Mouse (Mus musculus) liver, embryonic 14.5 days (tissue): ENCODE data around the gene Tex21. TPM values are rescaled to one million over a fixed set of nuclear protein-coding genes. Genes with fewer than 3 reads are reported as not detected.

Experiments
- ATAC-seq: fragments of 200-750 bp; cut with Nextera tagmentation; 2 replicates; pipeline ENCODE4 v1.8.0; 2017; ENCODE audit warnings: moderate number of reproducible peaks, mild to moderate bottlenecking, moderate library complexity; ENCODE audit not compliant: insufficient read depth
- DNase-seq, 3 experiments: peaks; one replicate each; pipeline ENCODE4 v3.0.0-alpha.2; 2012 to 2013; ENCODE audit warnings: low read depth in 3 of 3, low spot score in 3 of 3
- H3K27ac ChIP-seq: fragments of 300-500 bp; sonication (generic); 2 replicates; pipeline ENCODE4 v1.5.1; 2014; ENCODE audit warnings: moderate library complexity, mild to moderate bottlenecking, control low read depth, inconsistent platforms
- H3K27me3 ChIP-seq: fragments of 300-500 bp; sonication (generic); 2 replicates; pipeline ENCODE4 v1.6.1; 2014; ENCODE audit warnings: mild to moderate bottlenecking, low read length, moderate library complexity; ENCODE audit not compliant: control insufficient read depth, insufficient read depth
- H3K36me3 ChIP-seq: fragments of 300-500 bp; sonication (generic); replicated peaks from 2 replicates; pipeline ENCODE4 v1.6.1; 2014; ENCODE audit warnings: low read depth; ENCODE audit not compliant: control insufficient read depth, insufficient read depth
- H3K4me1 ChIP-seq, 2 experiments: fragments of 200-500 bp in 1 of 2; fragments of 300-500 bp in 1 of 2; sonication (generic) in 1 of 2; replicated peaks; 2 replicates each; pipeline ENCODE4 v1.6.1; 2012 to 2014; ENCODE audit warnings: antibody characterized with exemption in 1 of 2, inconsistent platforms in 1 of 2, low read length in 1 of 2; ENCODE audit not compliant: control insufficient read depth in 2 of 2, insufficient read depth in 2 of 2
- H3K4me2 ChIP-seq: fragments of 300-500 bp; sonication (generic); 2 replicates; pipeline ENCODE4 v1.6.1; 2014; ENCODE audit warnings: low read depth, mild to moderate bottlenecking, control low read depth, moderate library complexity
- H3K4me3 ChIP-seq, 2 experiments: fragments of 200-500 bp in 1 of 2; fragments of 300-500 bp in 1 of 2; sonication (generic) in 1 of 2; 2 replicates each; pipeline ENCODE4 v1.5.1; 2012 to 2014; ENCODE audit warnings: low read depth in 2 of 2, low read length in 2 of 2, mild to moderate bottlenecking in 2 of 2, control low read depth in 1 of 2, inconsistent platforms in 1 of 2, moderate library complexity in 1 of 2; ENCODE audit not compliant: insufficient read depth in 1 of 2
- H3K9ac ChIP-seq: fragments of 300-500 bp; sonication (generic); replicated peaks from 2 replicates; pipeline ENCODE4 v1.6.1; 2014; ENCODE audit warnings: mild to moderate bottlenecking, control low read depth, moderate library complexity
- H3K9me3 ChIP-seq: fragments of 300-500 bp; sonication (generic); 2 replicates; pipeline ENCODE4 v1.6.1; 2016; ENCODE audit warnings: low read length, mixed read lengths; ENCODE audit not compliant: control insufficient read depth
- CTCF ChIP-seq: IDR thresholded peaks from 2 replicates; pipeline ENCODE4 v1.5.1; 2016; ENCODE audit warnings: antibody characterized with exemption, low read depth, control low read depth
- EP300 ChIP-seq: IDR thresholded peaks from 2 replicates; pipeline ENCODE4 v1.6.1; 2016; ENCODE audit warnings: antibody characterized with exemption, low read depth
- WGBS: fragments of 180-500 bp; shearing (Covaris S2); extraction: QIAGEN DNeasy Blood & Tissue Kit; methylation state at CpG from one replicate; pipeline ENCODE4 v1.1.7; 2014; ENCODE audit not compliant: insufficient replicate concordance; 5-methylcytosine and 5-hydroxymethylcytosine counted together
- polyA plus RNA-seq, 2 experiments: library from polyadenylated mRNA; depleted of rRNA in 1 of 2; stranded (reverse) in 1 of 2; unstranded in 1 of 2; fragments of >200 nt; fragmentation: Nextera tagmentation in 1 of 2; extraction: Ambion mirVana in 1 of 2; gene quantifications; 2 replicates each; pipeline versions ENCODE4 v1.2.1 to v1.2.3; 2012 to 2014

Tex21 gene
- polyA plus RNA-seq, 2 experiments, result 0.04 TPM; not detected in 1

GRCm38 (mm10) chr12:76280556-76280955 is 34.0 kb upstream of the Tex21 start:
- TF ChIP-seq EP300 (no peak), CTCF (no peak)
- no peak overlapping the region for H3K9ac ChIP-seq
- H3K9me3 ChIP-seq, result no peaks in the 10 kb centered on the region
- DNase-seq, result no peak
- 81% methylated on average over 9 of the region's 9 CpGs for WGBS
- no peak overlapping the region for H3K27ac ChIP-seq
- peaks cover 19% of the 10 kb centered on the region for H3K36me3 ChIP-seq
- no peaks in the 10 kb centered on the region for H3K27me3 ChIP-seq
- H3K4me1 ChIP-seq, result no peaks in the 10 kb centered on the region
- ATAC-seq, result no peak
- no peak overlapping the region for H3K4me3 ChIP-seq
- H3K4me2 ChIP-seq, result no peak overlapping the region

GRCm38 (mm10) chr12:76278209-76278608 is 31.7 kb upstream of the Tex21 start:
- TF ChIP-seq CTCF, result no peak
- no peak for TF ChIP-seq EP300
- 59% methylated on average over 6 of the region's 6 CpGs for WGBS
- no peak overlapping the region for H3K27ac ChIP-seq
- H3K4me1 ChIP-seq, result peaks cover 0 to 6% of the 10 kb centered on the region in 2 experiments; a peak in 1 of 4 replicates
- H3K9ac ChIP-seq, result no peak overlapping the region
- H3K27me3 ChIP-seq, result no peaks in the 10 kb centered on the region
- no peak for ATAC-seq
- no peaks in the 10 kb centered on the region for H3K9me3 ChIP-seq
- no peak for DNase-seq
- peaks cover 9% of the 10 kb centered on the region for H3K36me3 ChIP-seq
- no peak overlapping the region for H3K4me2 ChIP-seq
- no peak overlapping the region for H3K4me3 ChIP-seq

- WGBS, result 73% methylated on average over 10 of the region's 10 CpGs
- Histone ChIP-seq H3K4me1 (peaks cover 0 to 7% of the 10 kb centered on the region in 2 experiments; a peak in 1 of 4 replicates), H3K4me3 (no peak overlapping the region), H3K9ac (no peak overlapping the region), H3K36me3 (peaks cover 3% of the 10 kb centered on the region), H3K4me2 (no peak overlapping the region), H3K9me3 (no peaks in the 10 kb centered on the region), H3K27me3 (no peaks in the 10 kb centered on the region), H3K27ac (no peak overlapping the region)
- ATAC-seq (peak; percentile 67), DNase-seq (no peak)
- TF ChIP-seq CTCF (no peak), EP300 (no peak; the same call in 1 of the 2 replicates)
These were observed 26.3 kb upstream of the Tex21 start for GRCm38 (mm10) chr12:76272610-76273524.

GRCm38 (mm10) chr12:76271516-76271915 is 25.0 kb upstream of the Tex21 start:
- DNase-seq (no peak), ATAC-seq (no peak; the same call in 1 of the 2 replicates)
- WGBS, result 79% methylated on average over 6 of the region's 6 CpGs
- no peak for TF ChIP-seq EP300
- TF ChIP-seq CTCF, result no peak
- peaks cover 3% of the 10 kb centered on the region for H3K36me3 ChIP-seq
- no peak overlapping the region for H3K4me2 ChIP-seq
- H3K9me3 ChIP-seq, result no peaks in the 10 kb centered on the region
- H3K27me3 ChIP-seq, result no peaks in the 10 kb centered on the region
- no peak overlapping the region for H3K4me3 ChIP-seq
- no peak overlapping the region for H3K9ac ChIP-seq
- H3K4me1 ChIP-seq, result peaks cover 0 to 7% of the 10 kb centered on the region in 2 experiments; a peak in 1 of 4 replicates
- H3K27ac ChIP-seq, result no peak overlapping the region

GRCm38 (mm10) chr12:76269196-76269595 is 22.6 kb upstream of the Tex21 start:
- WGBS, result 62% methylated on average over 7 of the region's 7 CpGs
- Histone ChIP-seq H3K27ac (no peak overlapping the region), H3K27me3 (no peaks in the 10 kb centered on the region), H3K4me1 (peaks cover 0 to 9% of the 10 kb centered on the region in 2 experiments; a peak in 1 of 4 replicates), H3K36me3 (peaks cover 5% of the 10 kb centered on the region), H3K9me3 (no peaks in the 10 kb centered on the region), H3K4me2 (no peak overlapping the region), H3K4me3 (no peak overlapping the region), H3K9ac (no peak overlapping the region)
- no peak for TF ChIP-seq EP300
- TF ChIP-seq CTCF, result 0 out of 2 replicates have a peak, but pooled peaks have one; percentile 2
- peak; percentile 30 for ATAC-seq
- no peak for DNase-seq
